ENCODE assay signal across 19 mouse cellular contexts in genomic region chr14:77662273-77662672, GRCm38 (mm10).
DNase-seq lines count a peak whose midpoint lies in the region; ATAC-seq lines count a peak whose summit lies in the region.
"Had no signal": no experiment of that assay in that cellular context is flagged by ENCODE, and none has a peak within 500 bp of the region (broad histone marks: within the 10 kb centered on the region; RNA-seq: fewer than 3 reads in every experiment).

No protein-coding gene starts in this region.

- DNase-seq in liver, embryonic 11.5 days (ENCODE audit: low spot score): no peak
- no peak for DNase-seq in liver
- no peak for DNase-seq in liver, embryonic 13.5 days
- no peak for DNase-seq in lung, postnatal 10 days
- DNase-seq in kidney, adult 8-10 months: no peak
- no peak for DNase-seq in adrenal gland, postnatal 25 days
- DNase-seq: adrenal gland, adult 2 months; adrenal gland, postnatal 36 days; cerebellum, adult 2 months; cerebellum, postnatal 10 days; gastrocnemius, adult 2 months; gastrocnemius, postnatal 25 days; heart, postnatal 14 days had no signal

- no peaks in the 10 kb centered on the region for H3K9me3 ChIP-seq in liver, embryonic 11.5 days (ENCODE audit: control insufficient read depth, low read length)
- no peaks in the 10 kb centered on the region for H3K9me3 ChIP-seq in liver, embryonic 13.5 days (replicated peaks)
- H3K9me3 ChIP-seq in liver, embryonic 16.5 days (replicated peaks; ENCODE audit: control insufficient read depth, low read length): no peaks in the 10 kb centered on the region
- H3K9me3 ChIP-seq: embryonic facial prominence, embryonic 13.5 days; heart, embryonic 10.5 days; hindbrain, embryonic 10.5 days; hindbrain, embryonic 15.5 days had no signal

- ATAC-seq in liver, embryonic 11.5 days (replicated peaks; ENCODE audit: low FRiP score): peak; percentile 51
- peak; percentile 64 for ATAC-seq in liver, embryonic 13.5 days (ENCODE audit: low read depth)
- ATAC-seq in liver, embryonic 16.5 days (ENCODE audit: low read depth): peak; percentile 81
- ATAC-seq: forebrain, embryonic 14.5 days had no signal

- H3K27me3 ChIP-seq in liver, embryonic 11.5 days (replicated peaks; ENCODE audit: control insufficient read depth, insufficient read depth, low read length): no peaks in the 10 kb centered on the region
- no peaks in the 10 kb centered on the region for H3K27me3 ChIP-seq in liver, embryonic 13.5 days
- no peaks in the 10 kb centered on the region for H3K27me3 ChIP-seq in liver, embryonic 16.5 days (ENCODE audit: control insufficient read depth, insufficient read depth, low read depth, low read length)
- H3K27me3 ChIP-seq: embryonic facial prominence, embryonic 13.5 days; hindbrain, embryonic 15.5 days had no signal

- no peak overlapping the region for H3K4me2 ChIP-seq in liver, embryonic 11.5 days
- no peak overlapping the region for H3K4me2 ChIP-seq in liver, embryonic 13.5 days
- H3K4me2 ChIP-seq in liver, embryonic 16.5 days (ENCODE audit: low read depth, low read length): no peak overlapping the region
- H3K4me2 ChIP-seq: embryonic facial prominence, embryonic 13.5 days; hindbrain, embryonic 15.5 days had no signal

- WGBS in liver, embryonic 11.5 days: 42% methylated on average over 7 of the region's 7 CpGs
- 26% methylated on average over 7 of the region's 7 CpGs for WGBS in liver, embryonic 13.5 days (ENCODE audit: insufficient replicate concordance)
- WGBS in liver, embryonic 16.5 days (ENCODE audit: insufficient replicate concordance): 27% methylated on average over 7 of the region's 7 CpGs

- no peak overlapping the region for H3K9ac ChIP-seq in liver, embryonic 11.5 days (ENCODE audit: low read depth, low read length)
- H3K9ac ChIP-seq in liver, embryonic 13.5 days: no peak overlapping the region
- no peak overlapping the region for H3K9ac ChIP-seq in liver, embryonic 16.5 days (ENCODE audit: low read depth, low read length)
- H3K9ac ChIP-seq: embryonic facial prominence, embryonic 13.5 days; hindbrain, embryonic 15.5 days had no signal

- no peaks in the 10 kb centered on the region; the same call in 1 of the 2 replicates for H3K4me1 ChIP-seq in liver, embryonic 11.5 days (replicated peaks; ENCODE audit: control insufficient read depth, insufficient read depth, low read length)
- 0 out of 2 replicates have a peak, but pooled peaks cover 2% of the 10 kb centered on the region for H3K4me1 ChIP-seq in liver, embryonic 13.5 days (replicated peaks)
- no peaks in the 10 kb centered on the region for H3K4me1 ChIP-seq in liver, embryonic 16.5 days (ENCODE audit: control insufficient read depth, low read depth, low read length)
- H3K4me1 ChIP-seq: embryonic facial prominence, embryonic 13.5 days had no signal

- no peak overlapping the region for H3K4me3 ChIP-seq in liver, embryonic 11.5 days (ENCODE audit: low read depth, low read length)
- no peak overlapping the region for H3K4me3 ChIP-seq in liver, embryonic 13.5 days (replicated peaks)
- H3K4me3 ChIP-seq in liver, embryonic 16.5 days (ENCODE audit: low read depth, low read length): no peak overlapping the region
- H3K4me3 ChIP-seq: embryonic facial prominence, embryonic 13.5 days; gastrocnemius, adult 2 months; heart, embryonic 10.5 days; hindbrain, embryonic 10.5 days; hindbrain, embryonic 15.5 days had no signal

- H3K27ac ChIP-seq in liver, embryonic 11.5 days (ENCODE audit: low read depth, low read length): no peak overlapping the region
- no peak overlapping the region for H3K27ac ChIP-seq in liver, embryonic 13.5 days
- H3K27ac ChIP-seq in liver, embryonic 16.5 days (ENCODE audit: low read length): no peak overlapping the region
- H3K27ac ChIP-seq: embryonic facial prominence, embryonic 13.5 days; gastrocnemius, adult 2 months; hindbrain, embryonic 15.5 days had no signal

- no peaks in the 10 kb centered on the region for H3K36me3 ChIP-seq in liver, embryonic 11.5 days (ENCODE audit: control insufficient read depth, insufficient read depth, low read length)
- H3K36me3 ChIP-seq in liver, embryonic 13.5 days: no peaks in the 10 kb centered on the region
- H3K36me3 ChIP-seq in liver, embryonic 16.5 days (ENCODE audit: control insufficient read depth, insufficient read depth): no peaks in the 10 kb centered on the region
- H3K36me3 ChIP-seq: embryonic facial prominence, embryonic 13.5 days; heart, embryonic 10.5 days; hindbrain, embryonic 10.5 days; hindbrain, embryonic 15.5 days had no signal
